ENCODE assay signal across 15 mouse cellular contexts in the genomic region with DNA sequence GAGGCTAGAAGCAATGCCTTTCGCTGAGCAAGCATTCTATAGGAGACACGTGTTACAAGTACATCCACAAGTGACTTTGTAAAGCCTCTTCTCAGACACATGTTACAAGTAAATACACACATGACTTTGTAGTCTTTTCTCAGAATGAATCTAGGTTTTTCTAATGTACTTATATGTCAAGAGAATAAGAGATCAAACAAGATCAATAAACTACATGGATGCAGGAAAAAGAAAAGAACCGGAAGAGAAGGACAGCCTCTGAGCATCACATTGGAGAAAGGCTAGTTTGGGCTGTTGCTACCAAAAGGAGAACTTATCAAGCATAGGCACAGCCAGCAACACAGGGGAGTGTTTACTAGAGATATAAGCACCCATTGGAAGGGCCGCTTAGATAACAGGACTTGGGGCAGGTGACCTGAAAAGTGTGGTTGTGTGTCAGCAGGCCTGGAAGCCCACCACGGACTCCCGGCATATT. TPM values are rescaled to one million over a fixed set of nuclear protein-coding genes. Genes with fewer than 3 reads are reported as not detected.
DNase-seq lines count a peak whose midpoint lies in the region; ATAC-seq and TF ChIP-seq lines count a peak whose summit lies in the region.
"Had no signal": no experiment of that assay in that cellular context is flagged by ENCODE, and none has a peak within 500 bp of the region (broad histone marks: within the 10 kb centered on the region; RNA-seq: fewer than 3 reads in every experiment).

No protein-coding gene starts in this region.

- 58% methylated on average over 6 of the region's 6 CpGs for WGBS in heart, embryonic 10.5 days
- 14% methylated on average over 6 of the region's 6 CpGs for WGBS in liver, embryonic 15.5 days (ENCODE audit: insufficient replicate concordance)

- H3K4me3 ChIP-seq in heart, embryonic 10.5 days, result no peak overlapping the region
- no peak overlapping the region for H3K4me3 ChIP-seq in CH12.LX (replicated peaks in 1 of 3; ENCODE audit: low read depth in 2 of 3, low read length in 2 of 3, poor library complexity in 1 of 3)
- H3K4me3 ChIP-seq in liver, embryonic 15.5 days (replicated peaks), result peak overlapping the region; percentile 26
- H3K4me3 ChIP-seq: midbrain, embryonic 12.5 days had no signal

- no peaks in the 10 kb centered on the region for H3K79me2 ChIP-seq in CH12.LX (replicated peaks; ENCODE audit: control insufficient read depth, extremely low read depth, insufficient read depth, poor library complexity, severe bottlenecking)

- ATAC-seq in erythroblast, adult 5-6 weeks (replicated peaks; ENCODE audit: low FRiP score, poor library complexity, severe bottlenecking), result peak; percentile 75
- peak; percentile 84 for ATAC-seq in liver, embryonic 15.5 days (ENCODE audit: insufficient read depth)
- ATAC-seq: lung, postnatal 0 days had no signal

- H3K9me3 ChIP-seq in heart, embryonic 10.5 days, result no peaks in the 10 kb centered on the region
- H3K9me3 ChIP-seq in CH12.LX (replicated peaks; ENCODE audit: low read length), result no peaks in the 10 kb centered on the region
- H3K9me3 ChIP-seq in liver, embryonic 15.5 days (replicated peaks), result no peaks in the 10 kb centered on the region
- H3K9me3 ChIP-seq: midbrain, embryonic 12.5 days had no signal

- no peak overlapping the region for H3K9ac ChIP-seq in CH12.LX (ENCODE audit: insufficient read depth, low read depth)
- H3K9ac ChIP-seq in liver, embryonic 15.5 days, result peak overlapping the region; percentile 56
- H3K9ac ChIP-seq: midbrain, embryonic 12.5 days had no signal

- TF ChIP-seq POLR2A in CH12.LX (IDR thresholded peaks at IDR 0.05; ENCODE audit: low read depth, low read length), result no peak

- dilution Hi-C loops in CH12.LX (cut with MboI; ENCODE audit: extremely low pct_ligation_motif_present, extremely low pct_unique_long_range_greater_than_20kb, low sequenced_read_pairs), result no loop called here

- TF ChIP-seq EP300 in CH12.LX (IDR thresholded peaks at IDR 0.05; ENCODE audit: low read length), result no peak

- no peak overlapping the region for H3K27ac ChIP-seq in heart, embryonic 10.5 days
- no peak overlapping the region for H3K27ac ChIP-seq in CH12.LX (ENCODE audit: insufficient read depth, low read depth)
- peak overlapping the region; percentile 98 for H3K27ac ChIP-seq in liver, embryonic 15.5 days (replicated peaks)
- H3K27ac ChIP-seq: midbrain, embryonic 12.5 days had no signal

- H3K27me3 ChIP-seq in heart, embryonic 10.5 days (ENCODE audit: insufficient read depth, poor library complexity, severe bottlenecking), result no peaks in the 10 kb centered on the region
- H3K27me3 ChIP-seq in CH12.LX (replicated peaks), result no peaks in the 10 kb centered on the region
- no peaks in the 10 kb centered on the region for H3K27me3 ChIP-seq in liver, embryonic 15.5 days
- H3K27me3 ChIP-seq: midbrain, embryonic 12.5 days had no signal

- peaks cover 8% of the 10 kb centered on the region; the same call in 1 of the 2 replicates for H3K4me1 ChIP-seq in heart, embryonic 10.5 days
- peaks cover 13 to 41% of the 10 kb centered on the region in 2 experiments for H3K4me1 ChIP-seq in CH12.LX (ENCODE audit: control insufficient read depth in 1 of 2, insufficient read depth in 2 of 2)
- H3K4me1 ChIP-seq in liver, embryonic 15.5 days (replicated peaks), result peaks cover 72% of the 10 kb centered on the region
- H3K4me1 ChIP-seq: midbrain, embryonic 12.5 days had no signal

- in situ Hi-C loops in CH12.LX (cut with MboI; ENCODE audit: low pct_ligation_motif_present, low pct_unique_long_range_greater_than_20kb, low sequenced_read_pairs), result loop anchor here (5.0 to 25.0 kb wide), 4 partner anchors 184 to 494 kb away; no protein-coding TSS in a partner anchor

- no peaks in the 10 kb centered on the region for H3K36me3 ChIP-seq in heart, embryonic 10.5 days
- no peaks in the 10 kb centered on the region for H3K36me3 ChIP-seq in CH12.LX (replicated peaks in 1 of 2; ENCODE audit: control insufficient read depth in 1 of 2, insufficient read depth in 1 of 2, low read length in 1 of 2)
- no peaks in the 10 kb centered on the region for H3K36me3 ChIP-seq in liver, embryonic 15.5 days (replicated peaks)
- H3K36me3 ChIP-seq: midbrain, embryonic 12.5 days had no signal

- peak; percentile 87 for DNase-seq in heart, embryonic 10.5 days (ENCODE audit: low spot score)
- no peak for DNase-seq in heart, adult 9 months (ENCODE audit: low spot score in 2 of 2)
- no peak for DNase-seq in CH12.LX (ENCODE audit: extremely low read depth)
- no peak for DNase-seq in cerebellum, adult 9-11 months
- no peak for DNase-seq in kidney, adult 9 months
- no peak for DNase-seq in cerebellum, adult 18-20 months
- DNase-seq: adrenal gland, postnatal 14 days; cerebellum, adult 11-12 months; heart, postnatal 36 days; right cerebral cortex, postnatal 25 days; thymus, postnatal 4 days had no signal

- no peak overlapping the region for H3K4me2 ChIP-seq in CH12.LX (ENCODE audit: insufficient read depth, low read depth, poor library complexity, severe bottlenecking)
- H3K4me2 ChIP-seq in liver, embryonic 15.5 days, result peak overlapping the region; percentile 59
- H3K4me2 ChIP-seq: midbrain, embryonic 12.5 days had no signal

- TF ChIP-seq CTCF in CH12.LX (conservative IDR thresholded peaks at IDR 0.05 in 1 of 2, IDR thresholded peaks at IDR 0.05 in 1 of 2; ENCODE audit: low read depth in 2 of 2, low read length in 2 of 2), result no peak

- no peak for TF ChIP-seq RAD21 in CH12.LX (IDR thresholded peaks at IDR 0.05; ENCODE audit: low read depth, low read length)

TF ChIP-seq in CH12.LX, 34 proteins besides CTCF, POLR2A, EP300 and RAD21:
- TF ChIP-seq MAFK (IDR thresholded peaks at IDR 0.05; ENCODE audit: insufficient replicate concordance, low read length) (peak; percentile 43; the same call in 1 of the 2 replicates), TBP (conservative IDR thresholded peaks at IDR 0.05; ENCODE audit: low read depth, low read length) (no peak), CHD2 (IDR thresholded peaks at IDR 0.05; ENCODE audit: low read length) (no peak), NRF1 (IDR thresholded peaks at IDR 0.05; ENCODE audit: low read depth, low read length) (no peak), GABPA (IDR thresholded peaks at IDR 0.05; ENCODE audit: insufficient replicate concordance, low read depth, low read length) (no peak)

RNA-seq across cellular contexts. Expression of a gene that starts 7.3 kb away (rescaled TPM):
- 213 and 240 TPM in 2 replicates for polyA plus RNA-seq in heart, embryonic 10.5 days (2016; fragmentation: Nextera tagmentation; extraction: Ambion mirVana)
- total RNA-seq in CH12.LX (2012; rRNA removed), result not detected in 2 replicates
- total RNA-seq in CH12.LX (2014; rRNA removed), result 0.16 TPM in 1 of 2 replicates, not detected in the other
- not detected in 2 replicates for polyA plus RNA-seq in CH12.LX (2012; ENCODE audit: insufficient read length, low read depth)
- 2,221 and 2,248 TPM in 2 replicates for total RNA-seq in erythroblast, adult 5-6 weeks (2015; ENCODE audit: low replicate concordance)
- 2,517 and 3,025 TPM in 2 replicates for total RNA-seq in erythroblast, adult 5-6 weeks (2017; ENCODE audit: low replicate concordance)
- polyA plus RNA-seq in liver, embryonic 15.5 days (2015; fragmentation: Nextera tagmentation; extraction: Ambion mirVana), result 2,386 and 2,474 TPM in 2 replicates

RNA-seq across cellular contexts. Expression of a gene that starts 15.5 kb away (rescaled TPM):
- 11.1 and 12.2 TPM in 2 replicates for polyA plus RNA-seq in heart, embryonic 10.5 days (2016; fragmentation: Nextera tagmentation; extraction: Ambion mirVana)
- not detected in 2 replicates for total RNA-seq in CH12.LX (2012; rRNA removed)
- 0.31 and 0.97 TPM in 2 replicates for total RNA-seq in CH12.LX (2014; rRNA removed)
- polyA plus RNA-seq in CH12.LX (2012; ENCODE audit: insufficient read length, low read depth), result 0.27 and 0.72 TPM in 2 replicates
- 0.38 TPM in 1 of 2 replicates, not detected in the other for total RNA-seq in erythroblast, adult 5-6 weeks (2015; ENCODE audit: low replicate concordance)
- total RNA-seq in erythroblast, adult 5-6 weeks (2017; ENCODE audit: low replicate concordance), result 0.85 TPM in 1 of 2 replicates, not detected in the other
- 140 and 151 TPM in 2 replicates for polyA plus RNA-seq in liver, embryonic 15.5 days (2015; fragmentation: Nextera tagmentation; extraction: Ambion mirVana)

Comparison
In these comparisons a context has a peak if more than half of its experiments do, and no peak if none do; other contexts are left out.
1. RNA of a gene that starts 7.3 kb away (polyA plus RNA-seq): 2,386 to 2,474 TPM in liver, embryonic 15.5 days and 213 to 240 TPM in heart, embryonic 10.5 days; not detected in CH12.LX; every median in the first group is over 100 times any median in the second.
2. RNA of a gene that starts 15.5 kb away (polyA plus RNA-seq): 140 to 151 TPM in liver, embryonic 15.5 days; 11.1 to 12.2 TPM in heart, embryonic 10.5 days and 0.27 to 0.72 TPM in CH12.LX; every median in the first group is over 10 times any median in the second.